Mouse (Mus musculus) natural killer cell, adult 2 months (primary cell): ENCODE measurements around the gene Braf.

Experiments
- DNase-seq, 2 experiments: peaks; one replicate each; pipeline ENCODE4 v3.0.0; 2022; ENCODE audit warnings: low spot score in 2 of 2

The Braf gene

GRCm38 (mm10) chr6:39556900-39557659 is 168.2 kb downstream of the Braf start:
- no peak for DNase-seq

GRCm38 (mm10) chr6:39555648-39555945 is 169.7 kb downstream of the Braf start:
- DNase-seq: no peak

GRCm38 (mm10) chr6:39554888-39555647 is 170.2 kb downstream of the Braf start:
- DNase-seq: no peak
